Mouse (Mus musculus) C2C12 (cell line): ENCODE measurements around the gene Rsph3a.
"Not testable (repeated sequence)": the region's sequence is repeated elsewhere in the genome, so short reads cannot be mapped to it uniquely, and the experiment has no call there.

Source experiments
- CEBPB ChIP-seq: IDR thresholded peaks from one replicate; pipeline ENCODE4 v1.6.1; 2011; ENCODE audit warnings: low read depth, mild to moderate bottlenecking, control low read depth, moderate library complexity
- CTCF ChIP-seq: IDR thresholded peaks from one replicate; pipeline ENCODE4 v1.5.1; 2011; ENCODE audit not compliant: control insufficient read depth, insufficient read depth, insufficient read length
- FOSL1 ChIP-seq: IDR thresholded peaks from one replicate; pipeline ENCODE4 v1.8.0; 2011; ENCODE audit warnings: mild to moderate bottlenecking, low read length; ENCODE audit not compliant: poor library complexity, insufficient read depth, severe bottlenecking
- MAX ChIP-seq: IDR thresholded peaks from one replicate; pipeline ENCODE4 v1.6.1; 2011; ENCODE audit warnings: mild to moderate bottlenecking, control low read depth
- MYOD1 ChIP-seq: IDR thresholded peaks from one replicate; pipeline ENCODE4 v1.6.1; 2011; ENCODE audit warnings: low read depth; ENCODE audit not compliant: control insufficient read depth, insufficient read length
- MYOG ChIP-seq: IDR thresholded peaks from one replicate; pipeline ENCODE4 v1.6.1; 2011; ENCODE audit not compliant: control insufficient read depth, insufficient read length; ENCODE audit errors: extremely low read depth
- USF1 ChIP-seq: IDR thresholded peaks from one replicate; pipeline ENCODE4 v1.6.1; 2011; ENCODE audit warnings: low read depth, mild to moderate bottlenecking, control low read depth, moderate library complexity

DNA sequence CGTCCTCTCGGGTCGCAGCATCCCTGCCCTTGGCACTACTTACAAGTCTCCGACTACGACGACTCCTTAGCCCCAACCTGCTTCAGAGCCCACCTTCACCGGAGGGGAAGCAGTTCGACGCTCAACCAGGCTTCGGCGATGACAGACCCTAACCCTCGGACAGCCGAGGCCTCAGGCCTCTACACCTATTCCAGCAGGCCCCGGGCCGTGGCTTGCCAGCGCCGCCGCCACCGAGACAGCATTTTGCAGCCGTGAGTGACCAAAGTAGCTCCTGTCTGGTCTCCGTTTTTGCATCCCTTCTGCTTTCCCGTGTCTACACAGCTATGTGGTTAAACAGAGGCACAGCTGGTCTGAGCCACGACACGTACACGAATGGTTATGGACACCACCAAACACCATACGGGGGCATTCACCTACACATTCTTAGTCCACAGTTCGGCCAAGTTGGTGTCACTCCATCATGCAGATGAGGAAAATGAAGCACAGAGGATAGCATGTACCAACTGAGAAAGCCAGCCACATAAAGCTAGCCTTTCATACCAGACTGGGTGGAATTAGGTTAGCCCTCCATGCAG, 726 bp downstream of the Rsph3a start:
- TF ChIP-seq CTCF, MAX, CEBPB, USF1, MYOD1, MYOG, FOSL1: not testable (repeated sequence)
